Mouse (Mus musculus): ENCODE data around the gene Adam19. TPM values are rescaled to one million over a fixed set of nuclear protein-coding genes. Genes with fewer than 3 reads are reported as not detected.
"Not testable (repeated sequence)": the region's sequence is repeated elsewhere in the genome, so short reads cannot be mapped to it uniquely, and the experiment has no call there.

The Adam19 gene
- polyA plus RNA-seq, 1 experiment: 1.0 TPM

DNA sequence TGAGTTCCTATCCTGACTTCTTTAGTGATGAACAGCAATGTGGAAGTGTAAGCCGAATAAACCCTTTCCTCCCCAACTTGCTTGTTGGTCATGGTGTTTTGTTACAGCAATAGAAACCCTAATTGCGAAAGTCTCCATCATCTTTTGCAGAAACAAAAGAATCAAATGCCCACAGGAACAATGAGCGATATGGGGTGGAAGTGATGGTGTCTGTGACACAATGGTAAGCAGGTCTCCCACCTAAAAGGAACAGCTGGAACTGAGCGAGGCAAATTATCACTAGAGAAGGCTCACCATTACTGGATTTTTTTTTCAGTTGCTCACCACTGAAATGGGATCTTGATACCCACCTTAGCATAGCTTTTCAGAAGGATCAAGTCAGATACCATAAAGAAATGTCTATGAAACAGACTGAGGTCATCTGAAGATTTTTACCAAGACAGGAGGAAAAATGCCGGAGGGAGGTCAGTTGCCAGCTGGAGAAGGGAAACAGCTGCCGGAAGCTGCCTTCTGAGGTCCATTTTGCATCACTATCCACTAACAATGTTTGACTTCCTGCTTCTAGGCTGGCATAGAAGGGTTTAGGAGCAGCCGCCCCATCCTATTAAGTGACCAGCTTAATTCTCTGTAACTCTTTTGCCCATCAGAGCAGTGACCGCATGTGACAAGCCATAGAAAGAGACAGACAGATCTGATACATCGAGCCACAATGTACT is 14.8 kb upstream of the Adam19 start:
- Histone ChIP-seq H3K4me3 (ENCODE audit: control insufficient read depth, low read depth, low read length) (no peak overlapping the region), H3K27me3 (ENCODE audit: control insufficient read depth, insufficient read depth, low read length) (no peaks in the 10 kb centered on the region), H3K36me3 (ENCODE audit: control insufficient read depth, insufficient read depth, low read length) (no peaks in the 10 kb centered on the region), H3K27ac (ENCODE audit: control insufficient read depth, insufficient read depth, low read depth, low read length) (no peak overlapping the region), H3K4me1 (ENCODE audit: control insufficient read depth, insufficient read depth, low read length) (peaks cover 18% of the 10 kb centered on the region)
- no peak for TF ChIP-seq POLR2A (IDR thresholded peaks at IDR 0.05; ENCODE audit: control insufficient read depth, low read depth, low read length)
- TF ChIP-seq CTCF (IDR thresholded peaks at IDR 0.05; ENCODE audit: control insufficient read depth, insufficient read depth, insufficient replicate concordance, low read depth, low read length): no peak

GRCm38 (mm10) chr11:46041607-46042267 is 14.1 kb upstream of the Adam19 start:
- H3K27me3 ChIP-seq (ENCODE audit: control insufficient read depth, insufficient read depth, low read length): no peaks in the 10 kb centered on the region
- peaks cover 18% of the 10 kb centered on the region for H3K4me1 ChIP-seq (ENCODE audit: control insufficient read depth, insufficient read depth, low read length)
- H3K4me3 ChIP-seq (ENCODE audit: control insufficient read depth, low read depth, low read length): no peak overlapping the region
- no peak for TF ChIP-seq CTCF (IDR thresholded peaks at IDR 0.05; ENCODE audit: control insufficient read depth, insufficient read depth, insufficient replicate concordance, low read depth, low read length)
- TF ChIP-seq POLR2A (IDR thresholded peaks at IDR 0.05; ENCODE audit: control insufficient read depth, low read depth, low read length): no peak
- H3K27ac ChIP-seq (ENCODE audit: control insufficient read depth, insufficient read depth, low read depth, low read length): no peak overlapping the region
- H3K36me3 ChIP-seq (ENCODE audit: control insufficient read depth, insufficient read depth, low read length): no peaks in the 10 kb centered on the region

GRCm38 (mm10) chr11:46044781-46045180 is 11.0 kb upstream of the Adam19 start:
- Histone ChIP-seq H3K27me3 (ENCODE audit: control insufficient read depth, insufficient read depth, low read length) (no peaks in the 10 kb centered on the region), H3K4me1 (ENCODE audit: control insufficient read depth, insufficient read depth, low read length) (peaks cover 3% of the 10 kb centered on the region; the same call in 1 of the 2 replicates), H3K4me3 (ENCODE audit: control insufficient read depth, low read depth, low read length) (no peak overlapping the region), H3K27ac (ENCODE audit: control insufficient read depth, insufficient read depth, low read depth, low read length) (no peak overlapping the region), H3K36me3 (ENCODE audit: control insufficient read depth, insufficient read depth, low read length) (no peaks in the 10 kb centered on the region)
- TF ChIP-seq CTCF (IDR thresholded peaks at IDR 0.05; ENCODE audit: control insufficient read depth, insufficient read depth, insufficient replicate concordance, low read depth, low read length): no peak
- no peak for TF ChIP-seq POLR2A (IDR thresholded peaks at IDR 0.05; ENCODE audit: control insufficient read depth, low read depth, low read length)

DNA sequence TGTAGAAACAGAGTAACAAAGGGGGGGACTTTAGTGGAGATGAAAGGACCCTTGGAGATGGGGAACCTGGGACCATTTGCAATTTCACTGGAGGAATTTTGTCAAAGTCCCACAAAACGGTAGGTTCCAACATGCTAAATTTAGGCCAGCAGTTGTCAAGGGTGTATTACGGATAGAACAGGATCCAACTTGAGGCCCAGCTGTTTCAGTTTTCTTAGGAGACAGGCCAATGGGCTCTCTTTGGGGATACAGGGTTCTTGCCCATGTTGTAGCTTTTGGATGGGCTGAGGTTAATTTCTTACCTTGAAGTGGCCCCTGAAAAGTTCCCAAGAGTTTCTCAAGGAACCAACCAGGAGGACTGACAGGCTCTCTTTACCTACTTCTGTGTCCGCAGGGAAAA is 8.5 kb upstream of the Adam19 start:
- Histone ChIP-seq H3K36me3 (ENCODE audit: control insufficient read depth, insufficient read depth, low read length) (no peaks in the 10 kb centered on the region), H3K4me1 (ENCODE audit: control insufficient read depth, insufficient read depth, low read length) (no peaks in the 10 kb centered on the region), H3K4me3 (ENCODE audit: control insufficient read depth, low read depth, low read length) (no peak overlapping the region), H3K27me3 (ENCODE audit: control insufficient read depth, insufficient read depth, low read length) (no peaks in the 10 kb centered on the region), H3K27ac (ENCODE audit: control insufficient read depth, insufficient read depth, low read depth, low read length) (no peak overlapping the region)
- no peak for TF ChIP-seq POLR2A (IDR thresholded peaks at IDR 0.05; ENCODE audit: control insufficient read depth, low read depth, low read length)
- TF ChIP-seq CTCF (IDR thresholded peaks at IDR 0.05; ENCODE audit: control insufficient read depth, insufficient read depth, insufficient replicate concordance, low read depth, low read length): no peak

- H3K36me3 ChIP-seq (ENCODE audit: control insufficient read depth, insufficient read depth, low read length); H3K27ac ChIP-seq (ENCODE audit: control insufficient read depth, insufficient read depth, low read depth, low read length); H3K4me3 ChIP-seq (ENCODE audit: control insufficient read depth, low read depth, low read length); H3K27me3 ChIP-seq (ENCODE audit: control insufficient read depth, insufficient read depth, low read length): not testable (repeated sequence)
- TF ChIP-seq CTCF (IDR thresholded peaks at IDR 0.05; ENCODE audit: control insufficient read depth, insufficient read depth, insufficient replicate concordance, low read depth, low read length): peak; percentile 38; the same call in 1 of the 2 replicates
- peaks cover 14% of the 10 kb centered on the region for H3K4me1 ChIP-seq (ENCODE audit: control insufficient read depth, insufficient read depth, low read length)
These were observed 3.6 kb upstream of the Adam19 start, which contains the start of gene Gm12166 for GRCm38 (mm10) chr11:46052105-46052659. Gene Gm12166, minus strand, starts transcription at chr11:46052321.

- not testable (repeated sequence) for H3K36me3 ChIP-seq (ENCODE audit: control insufficient read depth, insufficient read depth, low read length); H3K27ac ChIP-seq (ENCODE audit: control insufficient read depth, insufficient read depth, low read depth, low read length); H3K27me3 ChIP-seq (ENCODE audit: control insufficient read depth, insufficient read depth, low read length); H3K4me3 ChIP-seq (ENCODE audit: control insufficient read depth, low read depth, low read length)
- H3K4me1 ChIP-seq (ENCODE audit: control insufficient read depth, insufficient read depth, low read length): peaks cover 14% of the 10 kb centered on the region
These were observed 2.3 kb upstream of the Adam19 start for GRCm38 (mm10) chr11:46053457-46053856.

DNA sequence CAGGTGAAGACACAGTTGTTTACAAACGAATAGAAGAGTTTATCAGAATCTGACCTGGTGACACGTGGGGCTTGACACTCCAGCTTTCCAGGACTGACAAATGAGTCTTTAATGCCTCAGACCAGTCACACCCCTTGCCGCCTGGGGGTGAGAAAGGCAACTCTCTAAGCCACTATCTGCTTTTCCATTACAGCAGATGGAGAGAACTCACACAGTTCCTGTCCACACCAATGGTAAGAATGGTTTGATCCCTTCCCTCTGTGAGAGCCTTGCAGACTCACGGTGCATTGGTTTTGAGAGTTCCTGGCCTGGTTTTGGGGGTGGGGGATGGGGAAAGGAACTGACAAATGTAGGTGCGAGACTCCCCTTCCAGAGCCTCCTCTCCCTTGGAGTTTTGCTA is 1.5 kb upstream of the Adam19 start:
- TF ChIP-seq CTCF (IDR thresholded peaks at IDR 0.05; ENCODE audit: control insufficient read depth, insufficient read depth, insufficient replicate concordance, low read depth, low read length) (no peak), POLR2A (IDR thresholded peaks at IDR 0.05; ENCODE audit: control insufficient read depth, low read depth, low read length) (no peak)
- H3K27me3 ChIP-seq (ENCODE audit: control insufficient read depth, insufficient read depth, low read length): no peaks in the 10 kb centered on the region; the same call in 1 of the 2 replicates
- no peak overlapping the region for H3K27ac ChIP-seq (ENCODE audit: control insufficient read depth, insufficient read depth, low read depth, low read length)
- no peaks in the 10 kb centered on the region for H3K36me3 ChIP-seq (ENCODE audit: control insufficient read depth, insufficient read depth, low read length)
- no peak overlapping the region for H3K4me3 ChIP-seq (ENCODE audit: control insufficient read depth, low read depth, low read length)
- peaks cover 14% of the 10 kb centered on the region for H3K4me1 ChIP-seq (ENCODE audit: control insufficient read depth, insufficient read depth, low read length)
